In the genomic region with DNA sequence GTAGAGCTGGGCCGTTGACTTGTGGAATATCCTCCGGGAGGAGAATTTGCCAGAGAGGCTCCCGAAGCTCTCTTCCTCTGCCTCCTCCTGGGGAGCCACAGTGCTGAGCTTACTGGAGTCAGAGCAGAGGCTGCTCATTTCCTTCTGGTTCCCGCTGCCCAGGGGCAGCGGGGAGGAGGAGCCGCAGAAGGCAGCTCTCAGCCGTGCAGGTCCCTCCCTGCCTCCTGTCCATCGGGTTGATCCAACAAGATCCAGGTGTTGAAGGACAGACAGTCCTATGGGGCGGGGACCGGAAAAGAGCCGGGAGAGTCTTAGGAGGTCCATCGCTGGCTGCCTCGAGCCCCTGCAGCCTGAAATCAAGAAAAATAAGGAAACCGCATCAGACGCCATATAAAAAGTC, we compare ENCODE assay signal across 12 mouse cellular contexts. TPM values are rescaled to one million over a fixed set of nuclear protein-coding genes. Genes with fewer than 3 reads are reported as not detected.
A peak's percentile ranks its signal among the peaks of the same experiment; 100 is the strongest.
DNase-seq lines count a peak whose midpoint lies in the region; ATAC-seq and TF ChIP-seq lines count a peak whose summit lies in the region.
"Had no signal": no experiment of that assay in that cellular context is flagged by ENCODE, and none has a peak within 500 bp of the region (broad histone marks: within the 10 kb centered on the region; RNA-seq: fewer than 3 reads in every experiment).

No protein-coding gene starts in this region.

- H3K9me3 ChIP-seq in embryonic facial prominence, embryonic 12.5 days = no peaks in the 10 kb centered on the region
- no peaks in the 10 kb centered on the region for H3K9me3 ChIP-seq in embryonic facial prominence, embryonic 10.5 days
- H3K9me3 ChIP-seq in ES-E14 (ENCODE audit: control insufficient read depth, insufficient read depth, low read depth, low read length) = no peaks in the 10 kb centered on the region
- H3K9me3 ChIP-seq in liver, embryonic 11.5 days (ENCODE audit: control insufficient read depth, low read length) = no peaks in the 10 kb centered on the region
- H3K9me3 ChIP-seq: forebrain, embryonic 10.5 days had no signal

- no peak overlapping the region for H3K4me3 ChIP-seq in embryonic facial prominence, embryonic 12.5 days
- H3K4me3 ChIP-seq in embryonic facial prominence, embryonic 10.5 days = no peak overlapping the region
- peak overlapping the region; percentile 33 to 56 for H3K4me3 ChIP-seq in ES-E14 (ENCODE audit: insufficient read depth in 1 of 2, low read depth in 1 of 2, low read length in 2 of 2, poor library complexity in 1 of 2, severe bottlenecking in 1 of 2)
- H3K4me3 ChIP-seq in liver, embryonic 11.5 days (ENCODE audit: low read depth, low read length) = peak overlapping the region; percentile 14; the same call in 1 of the 2 replicates

- no peak for ATAC-seq in embryonic facial prominence, embryonic 12.5 days (ENCODE audit: insufficient number of reproducible peaks, insufficient read depth, low FRiP score, low TSS enrichment)
- no peak for ATAC-seq in liver, embryonic 11.5 days (replicated peaks; ENCODE audit: low FRiP score)
- ATAC-seq: lung, postnatal 0 days had no signal

- whole genome bisulfite sequencing in embryonic facial prominence, embryonic 12.5 days = 80% methylated on average over 15 of the region's 15 CpGs
- WGBS in embryonic facial prominence, embryonic 10.5 days = 86% methylated on average over 15 of the region's 15 CpGs
- 91% methylated on average over 15 of the region's 15 CpGs for WGBS in liver, embryonic 11.5 days

- no peak for DNase-seq in embryonic facial prominence, embryonic 10.5 days (ENCODE audit: low spot score)
- DNase-seq in kidney, adult 11 months = peak; percentile 16
- DNase-seq in kidney, postnatal 4 days = no peak
- no peak for DNase-seq in ES-E14 (ENCODE audit: low read depth, low spot score)
- DNase-seq in liver, embryonic 11.5 days (ENCODE audit: low spot score) = no peak
- DNase-seq in frontal cortex, postnatal 36 days (ENCODE audit: low spot score in 2 of 2) = no peak
- no peak for DNase-seq in thymus, postnatal 36 days
- DNase-seq: cerebellum, adult 2 months; thymus, postnatal 4 days had no signal

- H3K27ac ChIP-seq in embryonic facial prominence, embryonic 12.5 days = no peak overlapping the region
- no peak overlapping the region for H3K27ac ChIP-seq in embryonic facial prominence, embryonic 10.5 days (replicated peaks)
- H3K27ac ChIP-seq in ES-E14 (ENCODE audit: insufficient read depth, low read depth, low read length, poor library complexity, severe bottlenecking) = no peak overlapping the region
- no peak overlapping the region for H3K27ac ChIP-seq in liver, embryonic 11.5 days (ENCODE audit: low read depth, low read length)
- H3K27ac ChIP-seq: forebrain, embryonic 10.5 days had no signal

- 0 out of 2 replicates have a peak overlapping the region, but pooled peaks have one; percentile 19 for H3K9ac ChIP-seq in embryonic facial prominence, embryonic 12.5 days
- peak overlapping the region; percentile 46 for H3K9ac ChIP-seq in ES-E14 (ENCODE audit: insufficient read depth, low read depth, low read length, poor library complexity, severe bottlenecking)
- H3K9ac ChIP-seq in liver, embryonic 11.5 days (ENCODE audit: low read depth, low read length) = no peak overlapping the region

- no peak overlapping the region for H3K4me2 ChIP-seq in embryonic facial prominence, embryonic 12.5 days (replicated peaks)
- peak overlapping the region; percentile 88; the same call in 1 of the 2 replicates for H3K4me2 ChIP-seq in liver, embryonic 11.5 days

- peaks cover 35% of the 10 kb centered on the region for H3K36me3 ChIP-seq in embryonic facial prominence, embryonic 12.5 days
- H3K36me3 ChIP-seq in embryonic facial prominence, embryonic 10.5 days (replicated peaks) = peaks cover 56% of the 10 kb centered on the region
- H3K36me3 ChIP-seq in ES-E14 (ENCODE audit: control insufficient read depth, insufficient read depth, low read length, poor library complexity, severe bottlenecking) = peaks cover 14% of the 10 kb centered on the region
- H3K36me3 ChIP-seq in liver, embryonic 11.5 days (ENCODE audit: control insufficient read depth, insufficient read depth, low read length) = peaks cover 25% of the 10 kb centered on the region

- in situ Hi-C loops in ES-E14 (cut with MboI; ENCODE audit: low sequenced_read_pairs in 2 of 2, unreplicated experiment in 2 of 2) = no loop called here

- H3K4me1 ChIP-seq in embryonic facial prominence, embryonic 12.5 days = peaks cover 21% of the 10 kb centered on the region
- peaks cover 33% of the 10 kb centered on the region for H3K4me1 ChIP-seq in embryonic facial prominence, embryonic 10.5 days
- peaks cover 2 to 6% of the 10 kb centered on the region in 2 experiments; a peak in 2 of 4 replicates for H3K4me1 ChIP-seq in ES-E14 (ENCODE audit: control insufficient read depth in 2 of 2, insufficient read depth in 2 of 2, low read length in 2 of 2, poor library complexity in 1 of 2)
- peaks cover 13% of the 10 kb centered on the region for H3K4me1 ChIP-seq in liver, embryonic 11.5 days (replicated peaks; ENCODE audit: control insufficient read depth, insufficient read depth, low read length)

- H3K27me3 ChIP-seq in embryonic facial prominence, embryonic 12.5 days = no peaks in the 10 kb centered on the region
- H3K27me3 ChIP-seq in embryonic facial prominence, embryonic 10.5 days (replicated peaks; ENCODE audit: low read depth, poor library complexity, severe bottlenecking) = no peaks in the 10 kb centered on the region
- no peaks in the 10 kb centered on the region for H3K27me3 ChIP-seq in liver, embryonic 11.5 days (replicated peaks; ENCODE audit: control insufficient read depth, insufficient read depth, low read length)

TF ChIP-seq in ES-E14, 5 proteins besides CTCF, POLR2A, EP300 and RAD21:
- TF ChIP-seq ZNF384 (IDR thresholded peaks at IDR 0.05; ENCODE audit: low read depth, low read length) = no peak
- no peak for TF ChIP-seq ZC3H11A (IDR thresholded peaks at IDR 0.05; ENCODE audit: borderline replicate concordance, low read depth, low read length)
- no peak for TF ChIP-seq HCFC1 (IDR thresholded peaks at IDR 0.05; ENCODE audit: borderline replicate concordance, insufficient read depth, low read length)
- TF ChIP-seq CHD2 (IDR thresholded peaks at IDR 0.05; ENCODE audit: low read depth, low read length) = no peak
- TF ChIP-seq MAFK (IDR thresholded peaks at IDR 0.05; ENCODE audit: insufficient read depth, low read depth, low read length) = no peak

RNA-seq across cellular contexts. Expression of a gene that starts 1.7 kb away (rescaled TPM):
- 21.6 and 22.8 TPM in 2 replicates for polyA plus RNA-seq in embryonic facial prominence, embryonic 12.5 days (2016; fragmentation: Nextera tagmentation; extraction: Ambion mirVana)
- polyA plus RNA-seq in embryonic facial prominence, embryonic 10.5 days (2016; fragmentation: Nextera tagmentation; extraction: Ambion mirVana) = 17.6 and 18.9 TPM in 2 replicates
- 12.8 and 14.3 TPM in 2 replicates for total RNA-seq in ES-E14 (2012; rRNA removed)
- 15.7 and 17.6 TPM in 2 replicates for polyA plus RNA-seq in liver, embryonic 11.5 days (2014; fragmentation: Nextera tagmentation; extraction: Ambion mirVana)

RNA-seq across cellular contexts. Expression of a gene that starts 1.8 kb away (rescaled TPM):
- 62.8 and 65.2 TPM in 2 replicates for polyA plus RNA-seq in embryonic facial prominence, embryonic 12.5 days (2016; fragmentation: Nextera tagmentation; extraction: Ambion mirVana)
- polyA plus RNA-seq in embryonic facial prominence, embryonic 10.5 days (2016; fragmentation: Nextera tagmentation; extraction: Ambion mirVana) = 87.0 and 91.9 TPM in 2 replicates
- 73.2 and 74.4 TPM in 2 replicates for total RNA-seq in ES-E14 (2012; rRNA removed)
- polyA plus RNA-seq in liver, embryonic 11.5 days (2014; fragmentation: Nextera tagmentation; extraction: Ambion mirVana) = 38.6 and 44.1 TPM in 2 replicates

RNA-seq across cellular contexts. Expression of a gene that starts 25.0 kb away (rescaled TPM):
- 218 and 235 TPM in 2 replicates for polyA plus RNA-seq in embryonic facial prominence, embryonic 12.5 days (2016; fragmentation: Nextera tagmentation; extraction: Ambion mirVana)
- polyA plus RNA-seq in embryonic facial prominence, embryonic 10.5 days (2016; fragmentation: Nextera tagmentation; extraction: Ambion mirVana) = 249 and 250 TPM in 2 replicates
- 124 and 168 TPM in 2 replicates for total RNA-seq in ES-E14 (2012; rRNA removed)
- polyA plus RNA-seq in liver, embryonic 11.5 days (2014; fragmentation: Nextera tagmentation; extraction: Ambion mirVana) = 233 and 243 TPM in 2 replicates

RNA-seq across cellular contexts. Expression of a gene that starts 25.1 kb away (rescaled TPM):
- polyA plus RNA-seq in embryonic facial prominence, embryonic 12.5 days (2016; fragmentation: Nextera tagmentation; extraction: Ambion mirVana) = 129 and 130 TPM in 2 replicates
- 144 and 151 TPM in 2 replicates for polyA plus RNA-seq in embryonic facial prominence, embryonic 10.5 days (2016; fragmentation: Nextera tagmentation; extraction: Ambion mirVana)
- total RNA-seq in ES-E14 (2012; rRNA removed) = 89.3 and 108 TPM in 2 replicates
- polyA plus RNA-seq in liver, embryonic 11.5 days (2014; fragmentation: Nextera tagmentation; extraction: Ambion mirVana) = 104 and 122 TPM in 2 replicates

RNA-seq across cellular contexts. Expression of a gene that starts 26.7 kb away (rescaled TPM):
- 539 and 600 TPM in 2 replicates for polyA plus RNA-seq in embryonic facial prominence, embryonic 12.5 days (2016; fragmentation: Nextera tagmentation; extraction: Ambion mirVana)
- polyA plus RNA-seq in embryonic facial prominence, embryonic 10.5 days (2016; fragmentation: Nextera tagmentation; extraction: Ambion mirVana) = 523 and 540 TPM in 2 replicates
- 537 and 605 TPM in 2 replicates for total RNA-seq in ES-E14 (2012; rRNA removed)
- polyA plus RNA-seq in liver, embryonic 11.5 days (2014; fragmentation: Nextera tagmentation; extraction: Ambion mirVana) = 528 and 573 TPM in 2 replicates

Comparison
In these comparisons a context has a peak if more than half of its experiments do, and no peak if none do; other contexts are left out.
1. H3K4me3 ChIP-seq: peak in ES-E14 (2 of 2) and liver, embryonic 11.5 days (single experiment); none in embryonic facial prominence, embryonic 12.5 days (single experiment) and embryonic facial prominence, embryonic 10.5 days (single experiment).